Mouse (Mus musculus): ENCODE data around the gene Mefv.

The Mefv gene

DNA sequence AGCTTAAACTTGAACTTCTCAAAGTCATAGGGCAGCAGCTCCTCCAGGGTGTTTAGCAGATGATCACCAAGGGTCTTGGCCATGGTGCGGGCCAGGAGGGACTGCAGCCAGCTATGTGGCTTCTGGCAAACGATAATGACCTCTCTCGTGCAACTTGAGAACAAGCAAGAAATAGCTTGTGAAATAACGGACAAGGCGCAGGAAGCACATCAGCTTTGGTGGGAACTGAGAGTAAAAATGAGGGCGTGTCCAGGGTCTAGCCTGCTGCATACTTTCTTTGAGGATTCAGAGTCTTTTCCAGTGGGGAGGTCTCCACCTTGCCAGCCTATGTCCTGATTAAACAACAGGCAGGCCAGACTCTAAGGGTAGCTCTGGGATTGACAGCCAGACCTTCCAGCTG, at the start of gene Mefv:
Mefv (minus strand) TSS at position 118 of the 400 bp plus-strand sequence.
- no peak for DNase-seq (ENCODE audit: low read depth, low spot score)

DNA sequence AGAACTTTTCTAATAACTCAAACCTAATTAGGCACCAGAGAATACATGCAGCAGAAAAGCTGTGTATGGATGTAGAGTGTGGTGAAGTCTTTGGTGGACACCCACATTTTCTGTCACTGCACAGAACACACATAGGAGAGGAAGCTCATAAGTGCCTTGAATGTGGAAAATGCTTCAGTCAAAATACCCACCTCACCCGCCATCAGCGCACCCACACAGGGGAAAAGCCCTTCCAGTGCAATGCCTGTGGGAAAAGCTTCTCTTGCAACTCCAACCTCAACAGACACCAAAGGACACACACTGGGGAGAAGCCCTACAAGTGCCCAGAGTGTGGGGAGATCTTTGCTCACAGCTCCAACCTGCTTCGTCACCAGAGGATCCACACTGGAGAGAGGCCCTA, 31.1 kb upstream of the Mefv start:
- no peak for DNase-seq (ENCODE audit: low read depth, low spot score)

DNA sequence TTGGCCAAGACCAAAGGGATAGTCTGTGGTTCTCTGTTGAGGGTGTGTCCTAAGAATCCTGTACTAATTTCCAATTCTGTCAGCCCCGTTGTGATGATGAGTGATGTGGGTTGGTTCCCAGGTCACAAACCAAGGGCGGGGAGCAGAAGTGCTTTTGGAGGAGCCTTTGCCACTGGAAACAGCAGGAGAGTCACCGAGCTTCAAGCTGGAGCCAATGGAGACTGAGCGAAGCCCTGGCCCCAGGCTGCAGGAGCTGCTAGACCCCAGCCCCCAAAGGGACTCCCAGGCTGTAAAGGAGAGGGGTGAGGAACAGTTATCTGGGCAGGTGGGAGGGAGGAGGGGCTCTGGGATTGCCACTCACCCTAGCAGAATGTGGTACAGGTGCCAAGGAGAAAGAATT, 27.8 kb upstream of the Mefv start:
- no peak for DNase-seq (ENCODE audit: low read depth, low spot score)

DNA sequence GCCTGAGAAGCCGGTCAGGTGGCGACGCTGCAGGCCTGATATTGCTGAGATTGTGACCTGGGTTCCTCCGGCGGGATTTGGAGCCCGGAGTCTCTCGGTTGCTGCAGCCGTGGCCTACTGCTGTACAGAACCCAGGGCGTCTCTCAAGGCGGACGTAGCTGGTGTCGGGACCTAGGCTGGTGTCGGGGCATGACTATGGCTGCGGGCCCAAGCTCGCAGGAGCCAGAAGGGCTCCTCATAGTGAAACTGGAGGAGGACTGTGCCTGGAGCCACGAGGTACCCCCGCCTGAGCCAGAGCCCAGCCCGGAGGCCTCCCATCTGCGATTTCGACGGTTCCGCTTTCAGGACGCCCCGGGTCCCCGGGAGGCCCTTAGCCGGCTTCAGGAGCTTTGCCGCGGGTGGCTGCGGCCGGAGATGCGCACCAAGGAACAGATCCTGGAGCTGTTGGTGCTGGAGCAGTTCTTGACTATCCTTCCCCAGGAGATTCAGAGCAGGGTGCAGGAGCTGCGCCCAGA, 26.3 kb upstream of the Mefv start:
- no peak for DNase-seq (ENCODE audit: low read depth, low spot score)

DNA sequence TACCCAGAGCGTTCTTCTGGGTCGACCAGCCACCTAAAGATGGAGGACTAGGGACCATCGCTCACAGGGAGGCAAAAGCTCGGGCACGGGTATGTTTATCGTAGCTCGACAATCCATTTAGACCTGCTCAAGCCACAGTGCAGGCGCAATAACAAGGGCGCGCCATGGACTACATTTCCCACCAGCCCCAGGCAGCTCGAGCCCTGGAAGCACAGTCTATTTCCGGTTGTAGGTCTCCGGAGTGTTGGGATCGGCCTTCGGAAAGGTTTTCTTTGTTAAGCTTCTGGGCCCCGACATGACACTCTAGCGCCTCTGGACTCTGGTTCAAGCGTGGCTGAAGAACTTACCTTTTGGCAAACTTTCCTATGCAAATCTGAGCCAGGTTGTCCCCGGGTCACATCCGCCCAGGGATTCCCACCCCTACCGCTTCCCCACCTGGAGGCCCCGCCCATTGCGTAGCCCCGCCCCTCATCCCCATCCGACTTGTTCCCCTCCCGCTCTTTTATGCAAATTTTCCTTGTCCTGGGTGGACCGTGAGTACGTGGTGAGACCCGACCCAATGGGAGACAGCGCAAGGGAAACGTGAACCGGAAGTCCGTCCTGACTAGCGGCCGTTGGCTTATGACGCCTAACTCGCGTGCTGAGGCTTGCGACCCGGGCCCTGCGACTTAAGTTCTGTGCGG, 25.7 kb upstream of the Mefv start, which contains the start of gene Zfp263:
Zfp263 (plus strand) TSS at position 591 of the 683 bp plus-strand sequence.
- peak; percentile 100 for DNase-seq (ENCODE audit: low read depth, low spot score)

DNA sequence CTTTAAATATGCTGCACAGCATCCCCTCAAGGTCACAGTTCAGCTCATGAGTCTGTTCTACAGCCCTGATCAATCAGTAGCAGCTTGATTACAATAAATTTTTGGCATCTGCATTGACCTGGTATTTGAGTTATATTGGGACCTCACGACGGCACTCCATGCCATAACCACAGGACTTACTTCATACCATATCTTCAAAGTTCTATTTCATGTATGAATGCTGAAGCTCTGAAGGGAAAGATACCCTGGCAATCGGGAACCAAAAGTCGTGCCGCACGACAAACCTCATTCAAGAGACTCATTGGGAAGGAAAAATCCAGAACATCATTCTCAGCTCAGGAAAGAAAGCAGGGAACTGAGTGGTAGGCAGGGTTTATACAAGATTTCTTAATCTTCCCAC, 24.6 kb upstream of the Mefv start:
- no peak for DNase-seq (ENCODE audit: low read depth, low spot score)

DNA sequence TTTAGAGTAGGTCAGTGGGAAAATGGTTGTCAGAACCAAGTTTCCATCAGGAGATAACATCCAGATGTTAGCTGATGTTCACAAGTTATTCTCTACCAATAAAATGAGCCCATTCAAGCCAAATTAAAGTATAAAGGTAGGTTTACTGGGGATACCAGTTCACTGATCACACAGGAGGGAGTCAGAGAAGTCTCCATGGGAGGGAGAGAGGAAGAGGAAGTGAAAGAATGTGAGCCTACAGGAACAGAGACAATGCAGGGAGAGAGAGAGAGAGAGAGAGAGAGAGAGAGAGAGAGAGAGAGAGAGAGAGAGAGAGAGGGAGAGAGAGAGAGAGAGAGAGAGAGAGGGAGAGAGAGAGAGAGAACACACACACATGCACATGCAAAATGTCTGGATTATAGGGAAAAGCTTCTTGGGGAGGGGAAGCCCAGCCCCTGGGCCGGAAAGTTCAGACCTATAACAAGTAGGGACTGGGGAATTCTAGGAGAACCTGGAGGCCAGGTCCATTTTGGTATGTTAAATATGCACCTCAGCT, 15.4 kb upstream of the Mefv start:
- DNase-seq (ENCODE audit: low read depth, low spot score) = no peak

DNA sequence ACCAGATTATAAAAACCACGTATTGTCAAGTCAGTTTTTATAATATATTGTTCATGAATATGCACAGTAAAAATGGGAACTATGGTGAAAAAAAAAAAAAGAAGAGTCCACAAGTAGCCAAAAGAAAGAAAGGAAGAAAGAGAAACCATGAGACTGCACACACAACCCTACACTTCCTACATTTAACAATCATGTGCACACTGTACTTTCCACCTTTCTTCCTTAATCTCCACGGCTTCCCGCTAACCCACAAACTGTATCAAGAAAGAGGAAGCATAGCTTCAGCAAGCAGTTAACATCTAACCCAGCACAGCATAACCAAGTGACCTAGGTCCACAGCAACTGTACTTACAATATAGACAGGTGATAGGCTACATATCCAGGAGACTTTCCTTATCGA, 14.7 kb upstream of the Mefv start:
- DNase-seq (ENCODE audit: low read depth, low spot score) = peak; percentile 5

DNA sequence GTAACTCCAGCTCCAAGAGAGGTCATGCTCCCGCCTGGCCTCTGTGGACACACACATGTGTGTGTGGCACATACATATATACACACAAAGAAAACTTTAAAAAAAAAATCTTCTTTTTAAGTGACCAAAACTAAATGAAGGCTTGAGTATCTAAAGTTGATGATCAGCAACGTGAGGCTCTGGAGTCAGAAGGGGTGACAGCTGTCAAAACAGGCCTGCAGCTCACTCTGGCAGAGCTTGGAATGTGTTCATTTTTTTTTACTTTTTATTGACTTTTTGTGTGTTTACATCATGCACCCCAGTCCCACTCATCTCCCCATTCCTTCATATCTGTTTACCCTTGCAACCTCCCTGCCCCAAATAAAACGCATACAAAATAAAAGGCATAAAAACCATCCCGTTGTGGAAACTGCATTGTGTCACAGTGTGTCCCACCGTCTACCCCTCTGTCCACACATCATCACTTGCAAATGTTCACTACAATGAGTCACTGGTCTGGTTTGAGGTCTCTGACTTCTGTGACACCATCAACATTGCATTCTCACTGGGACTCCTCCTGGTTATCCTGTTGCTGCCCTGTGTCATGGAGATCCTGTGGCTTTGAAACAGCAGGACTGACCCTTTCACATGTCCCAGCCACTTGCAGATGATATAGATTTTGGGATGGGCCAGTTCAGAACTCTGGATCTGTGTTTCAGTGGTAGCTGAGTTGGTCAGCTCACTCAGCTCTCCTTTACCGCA, 10.3 kb upstream of the Mefv start:
- DNase-seq (ENCODE audit: low read depth, low spot score) = no peak

DNA sequence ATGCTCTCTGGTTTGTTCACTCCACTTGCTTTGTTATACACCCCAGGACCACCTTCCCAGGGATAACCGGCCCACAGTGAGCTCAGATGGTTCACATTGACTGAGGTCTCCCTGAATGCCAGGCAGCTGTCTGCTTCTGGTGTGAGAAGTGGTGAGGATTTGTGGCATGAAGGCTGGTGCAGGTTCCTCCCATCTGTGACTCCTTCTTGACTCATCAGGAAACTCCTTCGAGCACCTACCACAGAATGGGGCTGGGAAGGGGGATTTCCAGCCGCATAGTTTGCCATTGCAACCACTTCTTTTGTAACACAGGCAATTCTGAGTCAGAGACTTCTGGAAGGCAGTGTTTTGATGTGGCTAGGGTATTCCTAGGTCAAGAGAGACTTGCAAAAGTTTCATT, 5.3 kb upstream of the Mefv start:
- no peak for DNase-seq (ENCODE audit: low read depth, low spot score)

DNA sequence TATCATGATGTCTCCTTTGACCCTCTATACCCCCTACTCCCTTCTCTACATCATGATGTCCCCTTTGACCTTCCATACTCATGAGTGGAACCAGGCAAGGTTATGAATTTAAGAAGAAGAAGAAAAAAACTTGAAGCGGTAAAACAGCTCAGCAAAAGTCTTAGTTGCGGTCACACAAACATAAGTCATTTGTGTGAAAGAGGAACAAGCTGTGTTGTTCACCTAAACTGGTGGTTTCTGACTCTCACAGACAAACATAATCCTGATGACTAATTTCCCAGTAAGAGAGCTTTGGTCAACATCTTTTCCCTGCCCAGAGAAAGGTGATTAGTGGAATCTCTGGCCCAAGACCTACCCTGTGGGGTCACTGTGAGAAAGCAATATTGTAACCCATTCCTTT, 3.2 kb downstream of the Mefv start:
- no peak for DNase-seq (ENCODE audit: low read depth, low spot score)

DNA sequence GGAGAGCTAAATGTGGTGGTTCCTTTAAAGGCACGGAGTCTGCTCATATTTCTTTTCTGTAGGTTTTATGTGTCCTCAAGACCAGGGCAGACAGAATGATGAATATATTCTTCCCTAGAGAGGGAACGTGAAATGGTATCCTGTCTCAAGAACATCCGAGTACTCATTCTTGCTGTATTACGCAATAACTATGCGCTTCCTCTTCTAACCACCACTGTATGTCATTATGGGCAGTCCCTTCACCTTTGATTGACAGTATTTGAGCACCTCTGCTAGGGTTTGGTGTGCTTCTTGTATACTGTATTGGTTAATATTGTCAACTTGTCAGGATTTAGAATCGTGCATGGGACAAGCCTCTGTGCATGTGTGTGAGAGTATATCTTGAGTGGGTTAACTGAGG, 11.2 kb downstream of the Mefv start:
- DNase-seq (ENCODE audit: low read depth, low spot score) = no peak

DNA sequence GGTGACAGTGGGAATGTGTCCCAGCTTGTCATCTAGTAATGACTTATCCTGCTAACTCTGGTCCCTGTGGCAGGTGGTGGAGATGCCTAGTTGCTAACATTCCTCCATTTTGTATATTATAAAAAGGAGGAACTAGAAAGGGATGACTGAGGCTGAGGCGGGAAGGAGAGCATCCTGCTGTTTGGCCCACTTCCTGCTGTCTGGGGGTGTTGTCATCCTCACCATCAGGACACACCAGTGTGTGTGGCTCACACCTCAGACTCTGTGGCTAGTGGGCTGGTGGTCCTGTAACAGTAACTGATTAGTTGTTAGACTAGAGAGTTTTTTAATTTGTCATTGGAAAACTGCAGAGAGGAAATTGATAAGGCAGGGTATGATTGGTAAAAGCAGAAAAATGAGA, 17.0 kb downstream of the Mefv start:
- DNase-seq (ENCODE audit: low read depth, low spot score) = no peak

DNA sequence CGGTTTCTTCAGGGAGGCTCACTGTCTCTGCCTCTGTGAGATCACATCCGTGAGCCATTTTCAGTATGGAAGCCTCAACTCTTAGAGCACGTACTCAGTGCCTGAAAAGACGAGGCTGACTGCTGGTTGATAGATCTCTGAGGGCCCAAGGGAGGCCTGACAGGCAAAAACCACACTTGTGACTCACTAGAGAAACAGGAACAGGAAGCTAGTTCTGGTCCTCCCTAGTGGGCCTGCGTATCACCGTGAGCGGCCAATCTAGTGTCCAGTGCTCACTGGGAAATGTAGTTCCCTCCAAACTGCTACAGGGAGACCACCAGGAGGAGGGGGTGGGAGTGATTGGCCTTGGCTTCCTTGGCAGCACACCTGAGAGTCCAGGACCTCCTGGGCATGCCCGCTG, 18.6 kb downstream of the Mefv start:
- DNase-seq (ENCODE audit: low read depth, low spot score) = peak; percentile 1

DNA sequence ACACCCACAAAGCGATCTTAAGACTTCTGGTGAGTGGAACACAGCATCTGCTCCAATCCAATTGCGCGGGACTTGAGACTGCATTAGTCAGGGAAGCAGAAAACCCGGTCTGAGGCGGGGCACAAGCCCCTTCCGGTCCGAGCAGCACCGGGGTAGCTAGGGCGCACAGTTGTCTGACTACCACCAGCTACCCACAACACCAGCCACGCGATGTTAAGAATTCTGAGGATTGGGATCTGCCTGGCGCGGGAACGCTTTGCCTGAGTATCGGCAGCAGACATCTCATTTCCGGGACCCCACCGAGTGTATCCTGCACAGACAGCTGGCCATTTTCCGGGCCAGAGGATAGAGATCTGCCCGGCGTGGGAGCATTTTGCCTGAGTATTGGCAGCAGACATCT, 28.3 kb downstream of the Mefv start:
- DNase-seq (ENCODE audit: low read depth, low spot score) = peak; percentile 2
